Mouse (Mus musculus): Measurements from ENCODE around the gene Dkk2. TPM values are rescaled to one million over a fixed set of nuclear protein-coding genes. Genes with fewer than 3 reads are reported as not detected.

Gene Dkk2
- total and polyA plus RNA-seq, 3 experiments = not detected

DNA sequence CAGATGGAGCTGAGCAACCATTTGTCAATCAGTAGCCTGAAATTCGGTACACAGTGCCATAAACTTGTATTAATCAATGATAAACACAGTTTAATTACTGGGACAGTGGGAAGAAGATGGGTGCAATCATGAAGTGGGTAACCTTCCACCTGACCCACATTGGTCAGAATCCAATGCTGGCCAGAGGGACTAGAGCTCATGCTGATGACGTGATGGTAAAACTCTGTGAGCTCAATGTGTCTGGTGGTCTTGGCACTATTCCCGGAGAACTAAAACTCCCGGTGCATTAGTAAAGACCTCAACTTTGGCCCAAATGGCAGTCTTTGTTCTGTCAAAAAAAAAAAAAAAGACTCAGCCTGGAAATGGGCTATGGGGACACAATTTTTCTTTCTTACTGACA, 116.9 kb downstream of the Dkk2 start:
- no peaks in the 10 kb centered on the region for H3K27me3 ChIP-seq (ENCODE audit: control insufficient read depth in 1 of 2, insufficient read depth in 2 of 2, low read length in 2 of 2)
- H3K4me1 ChIP-seq (ENCODE audit: control insufficient read depth in 1 of 2, insufficient read depth in 2 of 2, low read length in 2 of 2) = no peaks in the 10 kb centered on the region
- H3K9ac ChIP-seq (ENCODE audit: control insufficient read depth, low read depth, low read length, poor library complexity, severe bottlenecking) = no peak overlapping the region
- no peaks in the 10 kb centered on the region for H3K79me2 ChIP-seq (ENCODE audit: control insufficient read depth, insufficient read depth, low read length, poor library complexity)
- H3K27ac ChIP-seq (ENCODE audit: control insufficient read depth, low read depth, low read length) = no peak overlapping the region
- no peak for TF ChIP-seq JUND (IDR thresholded peaks at IDR 0.05; ENCODE audit: low read depth, low read length)
- no peak for TF ChIP-seq RCOR1 (IDR thresholded peaks at IDR 0.05; ENCODE audit: low read depth, low read length)
- TF ChIP-seq EP300 (IDR thresholded peaks at IDR 0.05; ENCODE audit: low read depth in 1 of 2, low read length in 2 of 2) = no peak
- no peak for TF ChIP-seq POLR2A (IDR thresholded peaks at IDR 0.05; ENCODE audit: control insufficient read depth in 1 of 2, insufficient read depth in 1 of 2, low read depth in 1 of 2, low read length in 2 of 2, poor library complexity in 1 of 2)
- no peak for TF ChIP-seq BHLHE40 (IDR thresholded peaks at IDR 0.05; ENCODE audit: borderline replicate concordance, low read depth, low read length)
- TF ChIP-seq NELFE (IDR thresholded peaks at IDR 0.05; ENCODE audit: low read depth, low read length) = no peak
- TF ChIP-seq NRF1 (IDR thresholded peaks at IDR 0.05; ENCODE audit: insufficient read depth, low read depth, low read length, poor library complexity, severe bottlenecking) = no peak
- TF ChIP-seq RAD21 (IDR thresholded peaks at IDR 0.05; ENCODE audit: low read depth, low read length) = no peak
- no peak for TF ChIP-seq E2F4 (IDR thresholded peaks at IDR 0.05; ENCODE audit: borderline replicate concordance, low read depth, low read length)
- no peak for TF ChIP-seq CHD1 (IDR thresholded peaks at IDR 0.05; ENCODE audit: low read depth, low read length)
- no peak for TF ChIP-seq TAL1 (IDR thresholded peaks at IDR 0.05; ENCODE audit: low read length)
- TF ChIP-seq MAX (IDR thresholded peaks at IDR 0.05; ENCODE audit: low read length) = no peak
- TF ChIP-seq USF1 (IDR thresholded peaks at IDR 0.05; ENCODE audit: low read depth, low read length) = no peak
- no peak for TF ChIP-seq SMC3 (IDR thresholded peaks at IDR 0.05; ENCODE audit: low read depth, low read length)
- TF ChIP-seq MYB (IDR thresholded peaks at IDR 0.05; ENCODE audit: low read depth, low read length) = no peak
- TF ChIP-seq TCF12 (IDR thresholded peaks at IDR 0.05; ENCODE audit: low read depth, low read length) = no peak
- no peak for TF ChIP-seq HCFC1 (IDR thresholded peaks at IDR 0.05; ENCODE audit: low read depth, low read length)
- no peak for TF ChIP-seq CTCF (IDR thresholded peaks at IDR 0.05 in 2 of 3, conservative IDR thresholded peaks at IDR 0.05 in 1 of 3; ENCODE audit: control insufficient read depth in 1 of 3, insufficient read depth in 1 of 3, low read depth in 2 of 3, low read length in 3 of 3, poor library complexity in 1 of 3, severe bottlenecking in 1 of 3)
- DNase-seq (ENCODE audit: low read depth, low spot score) = no peak
- no peaks in the 10 kb centered on the region for H3K9me3 ChIP-seq (replicated peaks; ENCODE audit: insufficient read depth, low read length)
- H3K4me3 ChIP-seq (ENCODE audit: control insufficient read depth in 1 of 2, insufficient read depth in 1 of 2, low read depth in 2 of 2, low read length in 2 of 2) = no peak overlapping the region
- no peaks in the 10 kb centered on the region for H3K36me3 ChIP-seq (ENCODE audit: control insufficient read depth in 1 of 2, insufficient read depth in 2 of 2, low read length in 2 of 2)

DNA sequence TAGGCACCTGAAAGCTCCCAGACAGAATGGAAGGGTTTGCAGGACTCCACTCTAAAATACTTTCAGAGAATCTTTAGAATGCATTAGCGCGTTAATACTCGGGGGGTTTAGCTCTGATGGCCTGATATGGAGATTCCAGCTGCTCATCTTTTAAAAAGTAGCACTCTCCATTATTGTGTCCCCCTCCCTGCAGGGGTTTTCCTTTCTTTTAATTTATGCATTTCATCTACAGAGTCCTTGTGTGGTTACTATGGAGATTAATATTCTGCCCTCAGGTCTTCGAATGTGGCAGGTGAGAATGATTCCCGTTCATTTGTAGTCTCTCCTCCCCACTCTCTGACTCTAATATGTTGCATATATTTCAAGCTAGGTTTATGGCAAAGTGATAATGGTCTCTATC, 117.6 kb downstream of the Dkk2 start:
- Histone ChIP-seq H3K9ac (ENCODE audit: control insufficient read depth, low read depth, low read length, poor library complexity, severe bottlenecking) (no peak overlapping the region), H3K79me2 (ENCODE audit: control insufficient read depth, insufficient read depth, low read length, poor library complexity) (no peaks in the 10 kb centered on the region), H3K27ac (ENCODE audit: control insufficient read depth, low read depth, low read length) (no peak overlapping the region), H3K27me3 (ENCODE audit: control insufficient read depth in 1 of 2, insufficient read depth in 2 of 2, low read length in 2 of 2) (no peaks in the 10 kb centered on the region), H3K36me3 (ENCODE audit: control insufficient read depth in 1 of 2, insufficient read depth in 2 of 2, low read length in 2 of 2) (no peaks in the 10 kb centered on the region), H3K4me3 (ENCODE audit: control insufficient read depth in 1 of 2, insufficient read depth in 1 of 2, low read depth in 2 of 2, low read length in 2 of 2) (no peak overlapping the region), H3K9me3 (replicated peaks; ENCODE audit: insufficient read depth, low read length) (no peaks in the 10 kb centered on the region), H3K4me1 (ENCODE audit: control insufficient read depth in 1 of 2, insufficient read depth in 2 of 2, low read length in 2 of 2) (no peaks in the 10 kb centered on the region)
- no peak for DNase-seq (ENCODE audit: low read depth, low spot score)
- TF ChIP-seq KAT2A (conservative IDR thresholded peaks at IDR 0.05; ENCODE audit: low read depth, low read length) (no peak), MAX (IDR thresholded peaks at IDR 0.05; ENCODE audit: low read length) (no peak), CHD2 (IDR thresholded peaks at IDR 0.05; ENCODE audit: low read length) (no peak), MAFK (IDR thresholded peaks at IDR 0.05; ENCODE audit: borderline replicate concordance, low read depth, low read length) (no peak), RAD21 (IDR thresholded peaks at IDR 0.05; ENCODE audit: low read depth, low read length) (no peak), SMC3 (IDR thresholded peaks at IDR 0.05; ENCODE audit: low read depth, low read length) (no peak)
